Mouse (Mus musculus) testis, adult 2 months (tissue): ENCODE measurements at regions not wholly inside any gene's neighbourhood (a gene's known extent, or its start where the extent isn't known, plus 50 kb on each side); places are given as distances from the start of the nearest gene placed in this dataset.

Source experiments
- H3K27ac ChIP-seq: fragments of 200-500 bp; 2 replicates; pipeline ENCODE4 v1.5.1; 2012; ENCODE audit warnings: low read depth, low read length; ENCODE audit not compliant: control insufficient read depth, insufficient read depth
- H3K27me3 ChIP-seq: fragments of 200-500 bp; 2 replicates; pipeline ENCODE4 v1.6.1; 2012; ENCODE audit warnings: mild to moderate bottlenecking, low read length, moderate library complexity; ENCODE audit not compliant: control insufficient read depth, insufficient read depth
- H3K36me3 ChIP-seq: fragments of 200-500 bp; 2 replicates; pipeline ENCODE4 v1.6.1; 2012; ENCODE audit warnings: mild to moderate bottlenecking, low read length; ENCODE audit not compliant: control insufficient read depth, insufficient read depth
- H3K4me1 ChIP-seq: fragments of 200-500 bp; 2 replicates; pipeline ENCODE4 v1.6.1; 2012; ENCODE audit warnings: low read length; ENCODE audit not compliant: control insufficient read depth, insufficient read depth
- H3K4me3 ChIP-seq: fragments of 200-500 bp; 2 replicates; pipeline ENCODE4 v1.5.1; 2012; ENCODE audit warnings: low read depth, mild to moderate bottlenecking, low read length, moderate library complexity, mixed read lengths; ENCODE audit not compliant: control insufficient read depth
- CTCF ChIP-seq: fragments of 200-500 bp; IDR thresholded peaks from 2 replicates; pipeline ENCODE4 v1.5.1; 2012; ENCODE audit warnings: low read depth, mild to moderate bottlenecking, inconsistent platforms, low read length, moderate library complexity; ENCODE audit not compliant: control insufficient read depth, insufficient read depth, insufficient replicate concordance
- POLR2A ChIP-seq: fragments of 200-500 bp; IDR thresholded peaks from 2 replicates; pipeline ENCODE4 v1.6.1; 2012; ENCODE audit warnings: low read depth, mild to moderate bottlenecking, inconsistent platforms, low read length, moderate library complexity; ENCODE audit not compliant: control insufficient read depth

DNA sequence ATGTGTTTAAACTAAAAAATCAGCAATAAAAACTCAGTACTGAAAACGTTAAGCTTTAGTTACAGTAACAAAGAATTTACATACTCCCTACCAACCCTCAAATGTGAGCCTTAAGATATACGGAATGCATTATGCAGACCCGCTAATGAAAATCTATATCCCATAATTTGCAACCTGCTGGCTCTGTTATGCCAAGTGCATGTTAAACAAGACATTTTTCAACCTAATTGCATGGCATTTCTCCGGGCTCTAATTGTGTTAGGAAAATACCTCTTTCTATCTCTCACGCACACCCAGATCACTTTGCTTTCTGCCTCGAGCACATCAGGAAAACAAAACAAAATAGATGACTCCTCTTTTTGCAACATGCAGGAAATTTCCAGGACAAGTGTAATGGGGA lies 368.6 kb upstream of the Mctp2 start:
- TF ChIP-seq CTCF, result no peak
- no peak for TF ChIP-seq POLR2A
- H3K36me3 ChIP-seq, result no peaks in the 10 kb centered on the region
- H3K27ac ChIP-seq, result no peak overlapping the region
- no peak overlapping the region for H3K4me3 ChIP-seq
- H3K4me1 ChIP-seq, result no peaks in the 10 kb centered on the region
- H3K27me3 ChIP-seq, result no peaks in the 10 kb centered on the region

DNA sequence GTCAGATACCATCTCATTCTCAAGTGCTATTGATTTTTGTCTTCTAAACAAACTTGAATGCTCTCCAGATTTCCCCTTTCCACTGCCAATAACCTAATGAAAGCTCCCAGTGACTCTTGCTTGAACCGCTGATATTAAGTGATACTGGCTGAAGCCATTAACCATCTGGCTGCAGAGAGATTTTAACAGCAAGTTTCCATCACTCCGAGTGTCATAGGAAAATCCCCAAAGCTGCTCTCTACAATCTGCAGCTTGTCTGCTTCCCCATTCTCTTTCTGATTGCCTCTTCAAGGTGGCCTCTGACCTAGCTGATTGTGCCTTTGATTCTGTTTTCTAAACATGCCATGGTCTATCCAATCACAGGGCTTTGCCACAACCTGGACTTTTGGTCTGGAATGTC lies 379.4 kb upstream of the Mctp2 start:
- Histone ChIP-seq H3K27me3 (no peaks in the 10 kb centered on the region), H3K4me3 (no peak overlapping the region), H3K27ac (no peak overlapping the region), H3K4me1 (no peaks in the 10 kb centered on the region), H3K36me3 (no peaks in the 10 kb centered on the region)
- TF ChIP-seq CTCF (no peak), POLR2A (no peak)

DNA sequence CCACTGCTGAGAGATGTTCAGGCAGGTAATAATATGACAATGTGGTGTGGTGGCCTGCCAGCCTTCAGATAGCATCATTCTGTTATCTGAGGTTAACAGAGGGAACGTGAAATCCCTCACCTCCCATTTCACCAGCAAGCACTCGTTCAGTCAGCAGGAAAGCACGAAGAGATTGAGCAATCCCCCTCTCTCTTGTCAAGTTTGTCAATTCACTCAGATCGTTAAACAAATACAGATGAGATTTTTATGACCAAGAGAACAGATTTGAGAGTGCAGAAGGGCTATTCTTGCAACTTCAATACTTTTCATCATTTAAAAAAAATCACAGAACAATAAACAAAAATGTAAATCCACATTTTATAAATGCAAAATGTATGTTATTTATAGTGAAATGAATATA lies 380.9 kb upstream of the Mctp2 start:
- Histone ChIP-seq H3K4me3 (no peak overlapping the region), H3K27ac (no peak overlapping the region), H3K27me3 (no peaks in the 10 kb centered on the region), H3K4me1 (no peaks in the 10 kb centered on the region), H3K36me3 (no peaks in the 10 kb centered on the region)
- TF ChIP-seq POLR2A (no peak), CTCF (no peak)

DNA sequence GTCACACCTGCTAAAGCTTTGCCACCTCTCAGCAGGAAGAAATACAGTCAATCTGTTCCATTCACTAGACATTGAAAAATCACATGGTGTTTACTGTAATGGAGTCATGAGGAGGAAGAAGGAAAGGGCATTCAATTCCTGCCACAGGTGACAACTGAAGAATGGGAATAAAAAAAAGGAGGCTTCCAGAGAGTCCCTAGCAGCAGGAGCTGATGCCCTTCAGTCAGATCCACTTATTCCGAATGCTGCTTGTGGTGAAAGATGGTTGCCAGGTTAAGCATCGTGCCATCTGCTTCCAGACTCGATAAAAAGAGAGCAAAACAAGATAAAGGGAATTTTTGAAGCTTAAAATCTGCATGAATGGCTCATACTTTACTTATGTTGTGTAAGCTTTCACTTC lies 385.0 kb upstream of the Mctp2 start:
- TF ChIP-seq CTCF (no peak), POLR2A (no peak)
- no peaks in the 10 kb centered on the region for H3K27me3 ChIP-seq

DNA sequence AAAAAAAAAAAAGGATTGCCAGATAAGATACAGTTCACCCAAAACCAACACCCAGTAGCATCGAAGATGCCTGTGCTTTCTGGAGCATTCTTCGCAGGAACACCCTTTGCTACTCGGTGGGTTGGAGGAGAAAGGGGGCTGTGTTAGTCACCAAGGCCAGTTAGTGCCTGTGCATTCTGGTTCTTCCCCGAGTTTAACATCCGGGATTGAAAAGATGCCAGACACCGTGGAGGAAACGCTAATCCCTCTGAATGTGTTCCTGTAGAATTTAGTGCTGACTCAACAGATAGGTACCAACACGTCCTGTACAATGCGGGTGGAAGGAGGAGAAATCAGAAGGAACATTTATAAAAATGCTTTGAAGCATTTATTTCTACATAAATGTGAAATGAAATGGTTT lies 385.5 kb upstream of the Mctp2 start:
- H3K36me3 ChIP-seq, result no peaks in the 10 kb centered on the region
- TF ChIP-seq POLR2A (no peak), CTCF (no peak)
- H3K4me1 ChIP-seq, result no peaks in the 10 kb centered on the region
- H3K27me3 ChIP-seq, result no peaks in the 10 kb centered on the region
- H3K4me3 ChIP-seq, result no peak overlapping the region
- no peak overlapping the region for H3K27ac ChIP-seq

More for the DNA sequence above, 385.0 kb upstream of the Mctp2 start:
- Histone ChIP-seq H3K4me3 (no peak overlapping the region), H3K27ac (no peak overlapping the region), H3K36me3 (no peaks in the 10 kb centered on the region), H3K4me1 (no peaks in the 10 kb centered on the region)

DNA sequence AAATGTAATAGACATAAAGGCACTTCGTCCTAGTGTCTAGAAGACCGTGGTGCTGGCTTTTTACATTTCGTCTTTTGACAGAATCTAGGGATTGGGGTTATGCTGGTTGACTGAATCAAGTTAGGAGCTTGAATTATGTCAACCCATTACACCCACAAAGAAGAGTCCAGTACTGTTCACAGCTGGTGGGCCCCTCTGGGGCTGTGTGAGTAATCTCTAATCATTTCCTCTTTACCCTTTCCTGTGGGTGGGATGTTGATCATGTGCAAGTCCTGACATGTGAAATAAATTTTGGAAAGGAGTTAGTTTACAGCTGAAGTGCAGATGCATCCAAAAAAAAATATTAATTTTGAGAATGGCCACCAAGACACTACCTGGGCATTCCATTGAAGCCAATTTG lies 390.3 kb upstream of the Mctp2 start:
- Histone ChIP-seq H3K27me3 (no peaks in the 10 kb centered on the region), H3K4me3 (no peak overlapping the region), H3K4me1 (no peaks in the 10 kb centered on the region), H3K27ac (no peak overlapping the region), H3K36me3 (no peaks in the 10 kb centered on the region)
- TF ChIP-seq CTCF, result no peak
- no peak for TF ChIP-seq POLR2A

DNA sequence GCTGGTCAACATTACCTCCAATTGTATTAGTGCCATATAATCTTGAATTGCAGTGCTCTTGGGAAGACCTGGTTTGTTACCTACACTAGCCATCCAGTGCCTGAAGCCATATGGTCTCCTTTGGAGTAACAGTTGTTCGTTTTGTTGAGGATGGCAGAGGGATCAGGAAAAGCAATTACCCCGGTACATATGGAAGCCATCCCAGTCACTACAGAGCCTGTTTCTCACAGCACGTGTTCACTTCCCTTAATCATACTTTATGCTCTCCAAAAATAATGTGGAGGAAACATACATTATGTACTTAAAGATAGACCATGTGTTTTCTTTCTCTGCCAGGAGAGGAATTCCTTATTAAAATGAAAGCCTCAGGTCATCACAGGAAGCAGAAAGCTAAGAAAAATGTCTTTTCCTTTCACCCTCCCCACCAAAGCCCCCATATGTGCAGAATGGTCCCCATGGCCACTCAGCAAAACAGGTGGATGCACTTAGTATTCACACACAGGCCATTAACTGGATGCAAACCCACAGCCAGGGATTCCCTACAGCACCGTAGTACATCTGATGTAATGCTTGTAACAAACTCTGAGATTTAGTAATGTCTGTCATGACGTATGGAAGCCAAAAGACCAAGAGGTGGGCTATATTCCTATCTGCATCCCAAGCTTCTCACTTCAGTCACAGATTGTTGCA lies 397.4 kb upstream of the Mctp2 start:
- TF ChIP-seq POLR2A (no peak), CTCF (no peak)
- Histone ChIP-seq H3K27me3 (no peaks in the 10 kb centered on the region), H3K4me1 (no peaks in the 10 kb centered on the region), H3K27ac (no peak overlapping the region), H3K4me3 (no peak overlapping the region), H3K36me3 (no peaks in the 10 kb centered on the region)
